Mouse (Mus musculus) megakaryocyte, embryonic 14.5 days (primary cell): ENCODE results near the gene Kcnk4.

ENCODE experiments used
- FLI1 ChIP-seq: IDR thresholded peaks from 2 replicates; pipeline ENCODE4 v1.6.1; 2012; ENCODE audit warnings: low read length, inconsistent platforms, mixed read lengths
- GATA1 ChIP-seq: IDR thresholded peaks from 3 replicates; pipeline ENCODE4 v1.6.1; 2012; ENCODE audit warnings: mixed read lengths, low read length, inconsistent platforms, borderline replicate concordance

DNA sequence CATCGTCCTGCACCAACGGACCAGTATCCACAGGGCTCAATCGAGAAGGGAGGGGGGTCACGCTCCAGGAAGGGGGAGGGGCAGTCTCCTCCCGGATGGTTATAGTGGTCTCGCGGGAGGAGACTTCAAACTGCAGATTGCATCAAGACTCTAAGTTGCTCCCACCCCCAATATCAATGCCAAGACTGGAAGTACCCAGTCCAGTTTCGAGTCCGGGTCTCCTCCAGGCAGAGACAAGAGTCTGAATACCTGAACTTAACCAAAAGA lies 9.1 kb downstream of the Kcnk4 start, which contains the start of gene Catsperz:
- TF ChIP-seq FLI1 (no peak), GATA1 (no peak)
